Mouse (Mus musculus) left cerebral cortex, postnatal 14 days (tissue): ENCODE measurements around the gene Prim1. TPM values are rescaled to one million over a fixed set of nuclear protein-coding genes. Genes with fewer than 3 reads are reported as not detected.
"Not testable (repeated sequence)": the region's sequence is repeated elsewhere in the genome, so short reads cannot be mapped to it uniquely, and the experiment has no call there.

Source experiments
- DNase-seq, 2 experiments: peaks; one replicate each; pipeline ENCODE4 v3.0.0; 2021 to 2022; ENCODE audit warnings: low spot score in 2 of 2, mixed read lengths in 1 of 2
- intact Hi-C: fragments of 180-260 bp; cut with DNase I; formaldehyde crosslinking; loops from one replicate; pipeline ENCODE4 v1.15.1; 2025
- total RNA-seq, 2 experiments: library from RNA; stranded (reverse); gene quantifications; 2 replicates each; pipeline ENCODE4 v1.2.3; 2021

Gene Prim1
- total RNA-seq, 2 experiments from 2014 or later = 6.4 to 7.2 TPM

- DNase-seq = no peak
- intact Hi-C loops = no loop called here
Measured at GRCm38 (mm10) chr10:128029931-128030330, 15.0 kb downstream of the Prim1 start.

GRCm38 (mm10) chr10:128030860-128031259 lies 15.9 kb downstream of the Prim1 start:
- no peak for DNase-seq
- intact Hi-C loops = no loop called here

GRCm38 (mm10) chr10:128036746-128037425 lies 21.9 kb downstream of the Prim1 start:
- intact Hi-C loops = no loop called here
- peak; percentile 33 to 62 for DNase-seq

- intact Hi-C loops = no loop called here
- DNase-seq = no peak
Measured at GRCm38 (mm10) chr10:128037921-128038320, 23.0 kb downstream of the Prim1 start.

GRCm38 (mm10) chr10:128039167-128039566 lies 24.2 kb downstream of the Prim1 start:
- intact Hi-C loops = no loop called here
- DNase-seq = no peak

- intact Hi-C loops = no loop called here
- DNase-seq = no peak
Measured at GRCm38 (mm10) chr10:128039858-128040257, 24.9 kb downstream of the Prim1 start.

GRCm38 (mm10) chr10:128040293-128040692 lies 25.3 kb downstream of the Prim1 start:
- intact Hi-C loops = no loop called here
- no peak for DNase-seq

GRCm38 (mm10) chr10:128041636-128042035 lies 26.7 kb downstream of the Prim1 start:
- intact Hi-C loops = no loop called here
- no peak for DNase-seq

- intact Hi-C loops = no loop called here
- DNase-seq = no peak
Measured at GRCm38 (mm10) chr10:128042466-128042865, 27.5 kb downstream of the Prim1 start.

- intact Hi-C loops = no loop called here
- DNase-seq = no peak
Measured at GRCm38 (mm10) chr10:128043041-128043835, 28.3 kb downstream of the Prim1 start.

- DNase-seq = no peak
- intact Hi-C loops = no loop called here
Measured at GRCm38 (mm10) chr10:128048157-128048556, 33.2 kb downstream of the Prim1 start.

- DNase-seq = no peak
- intact Hi-C loops = no loop called here
Measured at GRCm38 (mm10) chr10:128049741-128050140, 34.8 kb downstream of the Prim1 start.

GRCm38 (mm10) chr10:128050355-128050754 lies 35.4 kb downstream of the Prim1 start:
- intact Hi-C loops = no loop called here
- no peak for DNase-seq

- DNase-seq = no peak
- intact Hi-C loops = no loop called here
Measured at GRCm38 (mm10) chr10:128051589-128051988, 36.6 kb downstream of the Prim1 start.

- intact Hi-C loops, DNase-seq: not testable (repeated sequence)
Measured at GRCm38 (mm10) chr10:128052136-128052535, 37.2 kb downstream of the Prim1 start.

GRCm38 (mm10) chr10:128053001-128053400 lies 38.0 kb downstream of the Prim1 start:
- intact Hi-C loops = no loop called here
- DNase-seq = no peak

GRCm38 (mm10) chr10:128058184-128058583 lies 43.2 kb downstream of the Prim1 start:
- DNase-seq = no peak
- intact Hi-C loops = no loop called here

GRCm38 (mm10) chr10:128058601-128059151 lies 43.7 kb downstream of the Prim1 start, which contains the start of gene Ptges3:
TSS of gene Ptges3 (plus strand) at chr10:128058954.
- DNase-seq = peak; percentile 99
- intact Hi-C loops = no loop called here

- intact Hi-C loops = no loop called here
- peak; percentile 30 to 62 for DNase-seq
Measured at GRCm38 (mm10) chr10:128059207-128059981, 44.4 kb downstream of the Prim1 start.

GRCm38 (mm10) chr10:128061109-128061508 lies 46.1 kb downstream of the Prim1 start:
- DNase-seq = no peak
- intact Hi-C loops = no loop called here
